Mouse (Mus musculus) embryonic stem cell, embryonic (primary cell): ENCODE data around the gene Cd101.

Source experiments
- CTCF ChIA-PET, 4 experiments: fragments of 300-600 bp in 2 of 4; fragments of 350-600 bp in 2 of 4; sonication (Branson Sonifier 250); formaldehyde crosslinking; loops; one replicate each; lab custom pipeline; 2022; ENCODE audit warnings: inconsistent platforms in 2 of 4; lab: Charles Lee
- POLR2A ChIA-PET, 4 experiments: fragments of 300-600 bp in 2 of 4; fragments of 350-600 bp in 2 of 4; sonication (Branson Sonifier 250); formaldehyde crosslinking; loops; one replicate each; lab custom pipeline; 2022; ENCODE audit warnings: antibody characterized with exemption in 4 of 4, inconsistent platforms in 1 of 4; lab: Charles Lee

Gene Cd101

GRCm38 (mm10) chr3:101049997-101050396, 20.6 kb upstream of the Cd101 start:
- POLR2A ChIA-PET, result interaction anchor here in 2 of 4 experiments (0.6 to 1.0 kb wide), 3 partner anchors 13 to 1668 kb away, joined by 3 read pairs; no protein-coding TSS in a partner anchor
- CTCF ChIA-PET, result no interaction called here

GRCm38 (mm10) chr3:101048781-101049180, 19.4 kb upstream of the Cd101 start:
- CTCF ChIA-PET, result no interaction called here

GRCm38 (mm10) chr3:101047586-101048275, 18.4 kb upstream of the Cd101 start:
- CTCF ChIA-PET, result no interaction called here
- POLR2A ChIA-PET, result interaction anchor here in 1 of 4 experiments (1.0 to 1.5 kb wide), 2 partner anchors 19 to 20 kb away, joined by 3 read pairs; no protein-coding TSS in a partner anchor

More at GRCm38 (mm10) chr3:101048781-101049180, 19.4 kb upstream of the Cd101 start:
- POLR2A ChIA-PET, result interaction anchor here in 1 of 4 experiments (0.6 to 1.5 kb wide), 3 partner anchors 19 to 48 kb away, joined by 3 read pairs; no protein-coding TSS in a partner anchor

DNA sequence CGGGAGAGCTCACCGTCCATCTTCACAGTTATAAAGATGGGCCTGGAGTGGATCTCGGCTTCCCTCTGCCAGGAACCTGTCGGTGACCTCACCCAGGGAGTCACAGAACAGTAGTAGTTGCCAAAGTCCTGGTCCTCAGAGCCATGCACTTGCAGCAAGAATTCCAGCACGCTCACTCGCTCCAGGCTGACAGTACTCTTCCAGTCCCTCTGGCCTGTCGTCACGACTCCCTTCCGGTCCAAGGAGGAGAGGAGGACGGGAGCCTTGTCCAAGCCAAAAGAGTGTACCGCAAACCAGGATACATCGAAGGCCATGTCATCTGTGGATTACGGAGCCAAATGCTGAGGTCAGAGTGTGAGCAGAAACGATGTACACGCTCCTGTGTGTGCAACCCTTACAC, 16.1 kb upstream of the Cd101 start:
- ChIA-PET POLR2A (interaction anchor here in 1 of 4 experiments (0.6 kb wide), 1 partner anchor 1558 kb away, joined by 3 read pairs; no protein-coding TSS in a partner anchor), CTCF (no interaction called here)

DNA sequence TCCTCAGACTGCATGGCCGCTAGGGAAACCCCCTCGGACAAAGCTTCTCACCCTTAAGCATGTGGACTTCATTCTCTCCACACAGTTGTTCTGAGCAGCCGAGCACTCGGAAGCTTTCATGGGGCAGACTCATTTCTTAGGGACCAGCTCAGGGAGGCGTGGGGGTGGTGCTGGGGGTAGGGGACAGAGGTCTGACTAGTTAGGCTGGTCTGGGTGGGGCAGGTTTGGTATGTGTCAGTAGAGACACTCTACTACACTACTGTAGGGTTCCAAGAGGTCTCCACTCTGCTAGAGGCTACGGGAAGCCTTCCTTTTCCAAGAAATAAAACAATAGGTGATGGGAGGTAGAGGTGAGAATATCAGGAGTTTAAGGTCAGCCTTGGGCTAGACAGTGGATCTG, 15.3 kb upstream of the Cd101 start:
- POLR2A ChIA-PET, result interaction anchor here in 1 of 4 experiments (0.6 kb wide), 1 partner anchor 1559 kb away, joined by 3 read pairs; no protein-coding TSS in a partner anchor
- CTCF ChIA-PET, result interaction anchor here in 1 of 4 experiments (0.6 kb wide), 1 partner anchor 167 kb away, joined by 3 read pairs; no protein-coding TSS in a partner anchor

- ChIA-PET POLR2A (interaction anchor here in 3 of 4 experiments (0.6 to 1.6 kb wide), 6 partner anchors 50 to 940 kb away, joined by 3 to 4 read pairs (median 3); no protein-coding TSS in a partner anchor), CTCF (no interaction called here)
Observed at GRCm38 (mm10) chr3:101041997-101042396, 12.6 kb upstream of the Cd101 start.

DNA sequence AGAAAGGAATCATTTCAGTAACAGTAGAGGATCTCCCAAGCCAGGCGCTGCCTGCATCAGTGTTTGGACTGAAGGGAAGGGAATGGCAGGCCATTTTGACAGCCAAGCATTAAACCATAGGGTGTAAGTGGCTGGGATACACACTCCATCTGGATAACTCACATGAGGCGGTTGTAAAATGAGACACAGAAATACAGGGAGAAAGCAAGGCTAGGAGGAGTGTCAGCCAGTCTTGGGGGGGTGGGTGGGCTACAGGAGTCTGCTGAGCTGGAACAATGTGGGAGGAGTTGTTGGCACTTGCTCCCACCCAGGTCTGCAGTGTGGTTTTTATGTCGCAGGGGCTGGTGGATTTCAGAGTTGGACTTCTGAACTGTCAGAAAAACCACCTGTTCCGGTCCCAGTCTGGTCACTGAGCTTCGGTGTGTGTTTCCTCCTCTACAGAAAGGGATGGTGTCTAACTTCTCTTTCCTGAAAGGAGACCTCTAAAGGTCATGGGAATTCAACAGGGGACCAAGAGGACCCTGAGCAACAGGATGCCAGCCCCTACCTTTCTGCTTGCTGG, 8.7 kb upstream of the Cd101 start:
- CTCF ChIA-PET, result no interaction called here
- POLR2A ChIA-PET, result interaction anchor here in 1 of 4 experiments (0.5 kb wide), 1 partner anchor 325 kb away, joined by 3 read pairs; no protein-coding TSS in a partner anchor

DNA sequence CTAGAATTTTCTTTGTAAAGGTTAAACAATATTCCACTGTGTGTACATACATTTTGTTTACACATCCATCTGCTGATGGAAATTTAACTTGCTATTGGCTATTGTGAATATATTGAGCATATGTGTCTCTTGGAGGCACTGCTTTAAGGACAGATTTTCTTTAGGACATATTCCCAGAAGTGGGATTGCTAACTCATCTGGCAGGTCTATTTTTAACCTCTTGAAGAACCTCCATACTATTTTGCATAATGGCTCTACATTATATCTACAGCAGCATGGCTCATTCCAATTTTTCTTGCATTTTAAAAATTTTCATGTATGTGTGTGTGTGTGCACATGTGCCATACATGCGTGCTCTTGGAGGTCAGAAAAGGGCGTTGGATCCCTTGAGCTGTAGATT, 6.6 kb upstream of the Cd101 start:
- ChIA-PET POLR2A (no interaction called here), CTCF (interaction anchor here in 1 of 4 experiments (0.6 kb wide), 1 partner anchor 36 kb away, joined by 3 read pairs; no protein-coding TSS in a partner anchor)

DNA sequence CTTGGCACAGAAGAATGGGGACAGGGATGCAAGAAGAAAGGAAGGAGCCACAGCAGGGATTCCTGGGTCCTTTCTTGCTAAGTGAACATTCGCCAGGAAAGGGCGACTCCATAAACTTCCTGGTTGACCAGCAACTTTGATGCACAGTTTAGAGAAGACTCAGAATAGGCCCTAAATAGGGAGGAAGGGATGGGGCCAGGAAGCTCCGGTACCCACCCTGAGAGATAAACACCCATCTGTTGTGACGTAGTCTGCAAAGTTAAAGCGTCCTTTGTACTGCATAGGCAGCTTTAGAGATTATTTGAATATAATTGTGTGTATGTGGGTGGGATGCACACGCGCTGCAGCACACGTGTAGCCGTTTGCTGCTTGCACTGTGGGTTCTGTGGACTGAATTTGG, 5.2 kb upstream of the Cd101 start:
- CTCF ChIA-PET, result no interaction called here
- POLR2A ChIA-PET, result interaction anchor here in 1 of 4 experiments (0.6 kb wide), 1 partner anchor 179 kb away, joined by 6 read pairs; no protein-coding TSS in a partner anchor

DNA sequence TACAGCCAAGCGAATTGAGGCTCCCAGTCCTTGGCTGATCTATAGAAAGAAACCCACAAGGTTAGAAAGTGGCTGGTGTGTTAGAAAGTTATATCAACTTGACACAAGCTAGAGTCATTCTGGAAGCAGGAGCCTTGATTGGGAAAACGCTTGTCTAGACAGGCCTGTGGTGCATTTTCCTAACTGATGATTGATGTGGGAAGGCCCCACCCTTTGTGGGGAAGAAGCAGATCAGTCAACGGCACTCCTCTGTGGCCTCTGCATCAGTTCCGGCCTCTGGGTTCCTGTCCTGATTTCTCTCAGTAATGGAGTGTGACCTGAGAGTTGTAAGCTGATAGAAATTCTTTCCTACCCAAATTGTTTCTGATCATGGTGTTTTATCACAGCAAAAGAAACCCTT, 4.3 kb upstream of the Cd101 start:
- POLR2A ChIA-PET, result no interaction called here
- CTCF ChIA-PET, result no interaction called here

DNA sequence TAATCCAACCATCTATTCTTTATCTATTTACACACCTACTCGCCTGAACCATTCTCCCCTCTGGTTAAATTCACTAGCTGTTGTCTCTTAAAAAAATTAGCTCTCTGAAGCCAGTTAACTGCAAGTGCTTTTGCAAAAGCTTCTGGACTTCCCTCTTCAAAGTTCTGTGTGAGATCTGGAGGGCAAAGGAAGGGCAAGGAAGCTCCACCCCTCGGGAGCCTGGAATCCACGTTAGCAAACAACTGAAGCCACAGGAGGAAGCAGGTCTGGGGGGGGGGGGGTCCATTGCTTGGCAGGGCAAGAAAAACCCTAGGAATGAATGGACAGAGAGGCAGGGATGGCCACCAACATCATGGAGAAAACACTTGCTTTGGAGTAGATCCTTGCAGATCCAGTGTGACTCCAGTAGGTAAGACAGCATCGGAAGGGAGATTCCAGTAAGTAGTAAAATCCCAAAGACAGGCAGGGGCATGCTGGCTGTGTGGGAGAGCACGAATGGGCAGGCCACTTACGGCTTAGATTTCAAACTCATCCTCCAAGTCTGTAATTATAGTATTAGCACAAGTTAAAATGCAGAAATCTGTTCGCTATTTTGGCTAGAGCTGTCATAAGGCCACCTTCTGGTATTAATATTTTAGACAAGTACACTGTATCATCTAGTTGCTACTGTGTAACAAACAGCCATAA, 2.2 kb upstream of the Cd101 start:
- CTCF ChIA-PET, result interaction anchor here in 3 of 4 experiments (0.6 to 1.0 kb wide), 3 partner anchors 14 to 33 kb away, joined by 3 to 8 read pairs (median 4); no protein-coding TSS in a partner anchor

DNA sequence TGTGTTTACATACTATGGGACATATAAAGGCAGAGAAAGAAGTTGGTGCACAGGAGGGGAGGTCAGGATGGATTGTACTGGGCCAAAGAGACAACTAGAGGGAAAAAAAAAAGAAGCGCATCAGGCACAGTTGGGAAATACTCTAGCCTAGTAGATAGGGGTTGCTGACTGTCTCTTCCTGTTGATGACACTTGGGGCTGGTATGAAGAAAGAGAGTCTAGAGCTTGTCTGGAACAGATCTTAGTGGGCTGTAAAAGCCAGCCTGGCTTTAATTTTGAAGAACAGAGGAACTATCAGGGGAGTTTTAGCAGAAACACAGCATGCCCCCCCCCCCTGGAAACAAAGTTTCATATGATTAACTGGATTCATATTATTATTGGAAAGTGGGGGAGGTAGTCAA, 1.3 kb upstream of the Cd101 start:
- ChIA-PET POLR2A (interaction anchor here in 2 of 4 experiments (0.6 to 0.7 kb wide), 2 partner anchors 135 to 296 kb away, joined by 3 to 4 read pairs; no protein-coding TSS in a partner anchor), CTCF (interaction anchor here in 1 of 4 experiments (0.7 kb wide), 1 partner anchor 16 kb away, joined by 3 read pairs; no protein-coding TSS in a partner anchor)

More for the DNA sequence above, 2.2 kb upstream of the Cd101 start:
- POLR2A ChIA-PET, result interaction anchor here (0.5 to 0.9 kb wide), 7 partner anchors 61 to 383 kb away, joined by 3 to 14 read pairs (median 4); no protein-coding TSS in a partner anchor

DNA sequence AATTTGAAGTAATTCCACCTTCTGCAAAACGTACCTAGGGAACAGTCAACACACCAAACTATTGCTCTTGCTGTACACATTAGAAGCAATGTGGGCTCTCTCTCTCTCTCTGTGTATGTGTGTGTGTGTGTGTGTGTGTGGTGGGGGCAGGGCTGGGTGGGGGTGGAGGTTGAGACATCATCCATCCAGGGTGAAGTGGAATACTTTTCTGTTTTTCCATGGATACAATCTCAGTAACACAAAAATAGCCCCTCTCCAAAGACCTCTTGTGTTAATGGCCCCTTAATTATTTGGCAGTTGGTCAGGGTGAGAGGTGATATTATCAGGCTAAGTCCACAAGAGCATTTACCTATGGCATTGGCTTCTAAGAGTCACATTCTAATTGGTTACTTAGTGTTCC, 2.6 kb downstream of the Cd101 start:
- ChIA-PET POLR2A (no interaction called here), CTCF (interaction anchor here in 1 of 4 experiments (0.8 kb wide), 1 partner anchor 269 kb away, joined by 3 read pairs; no protein-coding TSS in a partner anchor)

- CTCF ChIA-PET, result interaction anchor here in 2 of 4 experiments (0.6 to 1.4 kb wide), 2 partner anchors 24 to 85 kb away, joined by 3 read pairs; no protein-coding TSS in a partner anchor
- POLR2A ChIA-PET, result no interaction called here
Observed at GRCm38 (mm10) chr3:101022967-101023366, 6.4 kb downstream of the Cd101 start.

DNA sequence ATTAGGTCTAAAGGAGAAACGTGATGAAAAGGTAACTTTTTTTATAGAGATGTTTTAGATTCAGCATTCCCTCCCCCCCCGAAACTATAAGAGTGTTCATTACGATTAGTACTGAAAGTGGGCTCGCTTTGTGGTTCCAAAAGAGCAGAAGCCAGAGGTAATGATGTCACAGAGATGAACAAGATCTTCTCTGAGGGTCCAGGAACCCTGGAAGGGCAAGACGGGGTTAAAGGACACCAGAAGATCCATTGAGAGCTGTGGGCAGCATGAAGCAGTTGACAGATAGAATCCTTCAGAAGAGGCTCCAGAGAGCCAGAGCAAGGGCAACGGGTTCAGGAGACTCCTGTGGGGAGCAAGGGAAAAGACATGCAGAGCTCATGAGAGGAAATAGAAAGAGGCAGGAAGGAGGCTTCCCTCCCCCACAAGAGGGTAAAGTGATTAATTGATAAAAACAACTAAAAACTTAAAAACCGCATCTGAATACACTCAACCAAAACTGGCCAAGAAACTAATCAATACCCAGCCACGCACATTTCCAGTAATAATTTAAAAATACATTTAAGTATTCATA, 7.8 kb downstream of the Cd101 start:
- ChIA-PET CTCF (no interaction called here), POLR2A (no interaction called here)

- CTCF ChIA-PET, result no interaction called here
- POLR2A ChIA-PET, result interaction anchor here in 1 of 4 experiments (0.6 kb wide), 1 partner anchor 226 kb away, joined by 3 read pairs; no protein-coding TSS in a partner anchor
Observed at GRCm38 (mm10) chr3:101021073-101021472, 8.3 kb downstream of the Cd101 start.

DNA sequence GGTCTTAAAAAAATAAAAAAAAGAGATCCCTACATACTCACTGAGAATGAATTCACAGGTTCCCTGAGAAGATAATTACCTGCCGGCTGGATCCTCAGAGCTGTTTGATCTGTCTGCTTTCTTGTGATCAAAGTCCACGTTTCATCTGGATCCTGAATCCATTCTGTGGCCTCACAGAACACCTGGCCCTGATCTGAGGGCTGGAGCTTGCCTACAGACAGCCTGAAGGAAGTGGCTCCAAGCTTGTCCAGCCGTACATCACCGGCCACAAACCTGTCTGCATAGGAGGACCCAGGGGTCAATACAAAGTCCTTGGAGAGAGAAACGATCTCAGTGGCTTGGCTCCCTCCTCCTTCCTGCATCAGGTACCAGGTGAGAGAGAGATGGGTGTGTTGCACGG, 10.9 kb downstream of the Cd101 start:
- POLR2A ChIA-PET, result no interaction called here
- CTCF ChIA-PET, result interaction anchor here in 1 of 4 experiments (0.6 kb wide), 1 partner anchor 48 kb away, joined by 4 read pairs; no protein-coding TSS in a partner anchor

DNA sequence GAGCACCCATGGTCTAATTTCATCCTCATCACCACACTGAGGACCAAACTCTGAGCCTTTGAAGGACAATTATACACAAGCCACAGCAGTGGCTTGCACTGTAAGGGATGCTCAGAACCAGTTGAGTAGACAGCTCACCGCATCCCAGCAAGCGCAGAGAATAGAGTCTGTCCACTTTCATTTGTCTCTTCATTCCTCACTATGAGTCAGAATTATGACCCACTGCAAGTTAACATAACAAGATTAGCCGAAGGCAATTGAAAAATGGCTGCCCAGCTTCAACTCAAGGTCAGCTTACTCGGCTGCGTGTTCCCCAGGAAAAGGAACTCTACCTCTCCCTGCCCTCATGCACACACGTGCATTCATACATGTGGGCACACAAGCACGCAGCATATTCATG, 13.3 kb downstream of the Cd101 start:
- POLR2A ChIA-PET, result interaction anchor here in 1 of 4 experiments (1.9 kb wide), 1 partner anchor 12 kb away, joined by 4 read pairs; no protein-coding TSS in a partner anchor
- CTCF ChIA-PET, result no interaction called here
